Mouse (Mus musculus) B cell, adult 2 months (primary cell): ENCODE results near the gene Syne1.

Experiments
- DNase-seq, 2 experiments: peaks; one replicate each; pipeline ENCODE4 v3.0.0; 2022

Gene Syne1

DNA sequence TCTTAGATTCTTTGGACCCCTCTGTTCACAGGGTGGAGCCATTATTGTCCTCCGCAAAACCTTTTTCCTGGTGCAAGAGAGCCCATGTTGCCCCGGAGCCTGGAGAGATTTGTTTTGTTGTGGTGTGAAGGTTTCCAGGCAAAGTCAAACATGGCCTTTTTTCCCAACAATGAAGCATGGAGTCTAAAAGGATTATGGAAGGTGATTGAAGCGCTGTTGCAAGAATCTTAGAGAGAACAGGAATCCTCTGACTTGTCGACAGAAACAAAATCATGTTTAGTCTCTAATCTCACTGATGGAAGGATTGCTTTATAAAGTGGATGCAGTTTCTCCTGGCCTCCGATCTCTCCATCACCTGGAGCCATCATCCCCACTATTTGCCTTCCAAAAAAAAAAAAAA lies at the start of gene Syne1:
Syne1 (minus strand) TSS at position 101 of the 400 bp plus-strand sequence.
- DNase-seq = no peak

DNA sequence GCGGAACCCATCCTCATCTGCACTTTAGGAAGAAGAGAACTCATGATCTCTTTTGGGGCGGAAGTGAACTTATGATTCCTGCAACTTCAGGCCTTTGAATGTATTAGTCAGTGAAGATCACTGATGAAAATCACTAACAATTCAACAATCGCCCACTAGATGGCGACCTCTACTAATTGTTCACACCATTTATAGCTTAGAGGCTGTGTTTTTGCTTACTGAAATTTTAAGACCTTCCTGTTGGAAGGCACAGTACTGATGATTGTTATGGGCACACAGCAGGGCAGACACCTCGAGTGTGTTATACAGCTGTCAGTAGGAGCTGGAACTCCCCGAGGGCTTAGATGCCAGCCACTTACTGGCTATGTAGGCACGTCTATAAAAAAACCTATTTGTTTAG lies 48.8 kb upstream of the Syne1 start:
- DNase-seq = peak; percentile 72 to 73

DNA sequence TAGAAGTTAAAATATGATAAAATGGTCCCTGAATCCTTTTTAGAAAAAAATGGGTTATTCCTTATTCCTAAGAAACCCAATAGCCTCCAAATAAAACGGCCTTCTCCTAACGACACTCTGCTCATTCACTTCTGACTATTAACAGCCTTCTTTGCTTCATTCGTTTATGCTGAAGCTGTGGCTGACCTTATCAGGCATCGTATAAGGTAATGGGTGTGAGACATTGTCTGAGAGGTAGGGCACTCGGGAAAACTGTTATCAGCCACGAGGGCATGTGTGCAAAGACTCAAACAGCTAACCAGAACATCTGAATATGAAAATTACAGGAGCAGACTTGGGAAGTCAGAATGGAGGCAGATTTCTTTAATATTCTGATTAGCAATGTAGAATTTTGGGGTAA lies 45.3 kb upstream of the Syne1 start:
- no peak for DNase-seq

DNA sequence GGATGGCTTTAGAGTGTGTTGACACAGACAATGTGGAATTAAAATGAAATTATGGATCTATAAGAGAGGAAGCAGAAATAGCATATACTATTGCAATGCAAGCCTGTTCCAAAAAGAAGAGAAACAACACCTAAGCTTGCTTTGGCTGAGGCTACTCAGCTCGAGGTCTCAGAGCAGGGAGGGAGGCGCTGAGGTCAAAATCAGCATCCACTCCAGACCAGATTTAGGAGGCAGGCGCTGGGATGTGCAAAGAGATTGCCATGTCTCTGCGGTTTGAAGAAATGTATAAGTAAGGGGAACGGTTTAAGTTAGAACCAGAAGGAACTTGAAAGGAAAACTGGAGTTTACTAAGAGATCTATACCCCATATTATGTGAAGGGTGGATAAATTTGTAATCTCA lies 43.2 kb upstream of the Syne1 start:
- DNase-seq = no peak

DNA sequence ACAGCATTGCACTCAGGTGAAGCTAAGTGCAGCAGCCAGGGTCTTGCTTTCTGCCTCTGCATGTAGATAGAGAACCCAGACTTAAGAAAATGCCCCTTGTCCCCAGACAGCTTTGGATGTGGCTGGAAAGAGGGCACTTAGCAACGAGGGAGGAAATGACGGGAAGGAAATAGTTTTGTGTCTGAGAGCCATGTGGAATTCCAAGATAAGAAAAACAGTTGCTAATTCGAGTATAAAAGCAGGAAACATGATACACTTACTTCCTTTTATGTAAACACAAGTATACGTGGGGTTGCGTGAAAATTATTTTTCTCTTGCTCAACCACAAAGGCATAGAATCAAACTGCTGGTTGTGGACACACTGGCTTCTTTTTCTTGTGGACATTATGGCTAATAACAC lies 42.2 kb upstream of the Syne1 start, which contains the start of gene Myct1:
Myct1 (plus strand) TSS at position 312 of the 400 bp plus-strand sequence.
- no peak for DNase-seq

DNA sequence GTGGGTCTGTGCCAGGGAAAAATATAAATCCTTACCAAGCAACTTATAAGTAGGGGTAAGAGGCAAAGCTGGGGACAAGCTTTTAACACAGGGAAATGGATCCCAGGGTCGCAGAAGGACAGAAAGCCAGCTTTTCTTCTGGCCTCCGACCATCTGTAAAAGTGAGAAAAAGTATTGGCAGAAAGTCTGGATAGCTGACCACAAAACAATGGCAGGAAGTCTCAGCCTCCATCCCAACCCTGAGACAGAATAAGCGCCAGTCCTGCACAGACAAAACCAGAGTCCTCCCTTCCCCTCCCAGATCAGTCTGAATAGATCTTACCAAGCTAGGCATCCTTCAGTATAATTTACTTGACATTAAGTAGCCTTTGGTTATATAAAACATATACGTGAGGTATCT lies 40.7 kb upstream of the Syne1 start:
- DNase-seq = no peak

DNA sequence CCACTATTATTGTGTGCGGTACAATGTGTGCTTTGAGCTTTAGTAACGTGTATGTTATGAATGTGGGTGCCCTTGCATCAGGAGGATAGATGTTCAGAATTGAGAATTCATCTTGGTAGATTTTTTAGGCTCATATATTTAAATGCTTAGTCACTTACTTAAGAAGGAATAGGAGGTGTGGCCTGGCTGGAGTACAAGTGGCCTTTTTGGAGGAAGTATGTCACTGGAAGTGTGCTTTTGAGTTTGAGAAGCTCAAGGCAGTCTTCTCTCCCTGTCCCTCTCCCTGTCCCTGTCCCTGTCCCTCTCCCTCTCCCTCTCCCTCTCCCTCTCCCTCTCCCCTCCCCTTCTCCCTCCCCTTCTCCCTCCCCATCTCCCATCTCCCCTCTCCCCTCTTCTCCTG lies 39.8 kb upstream of the Syne1 start:
- DNase-seq = no peak

DNA sequence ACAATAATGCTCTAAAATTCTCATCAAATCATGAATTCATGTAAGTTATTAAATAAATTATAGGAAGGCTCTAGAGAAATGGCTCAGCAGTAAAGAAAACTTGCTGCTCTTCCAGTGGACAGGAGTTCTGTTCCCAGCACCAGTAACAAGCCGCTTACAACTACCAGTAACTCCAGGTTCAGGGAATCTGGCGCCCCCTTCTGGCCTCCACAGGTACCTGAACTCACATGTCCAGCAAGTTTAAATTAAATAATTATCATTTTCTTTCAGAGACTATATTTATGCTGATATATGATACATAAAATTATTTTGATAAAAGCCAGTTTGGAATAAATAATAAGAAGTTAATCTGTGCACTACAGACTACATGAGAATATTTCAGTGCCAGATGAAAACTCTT lies 22.0 kb upstream of the Syne1 start:
- peak; percentile 28 to 34 for DNase-seq

DNA sequence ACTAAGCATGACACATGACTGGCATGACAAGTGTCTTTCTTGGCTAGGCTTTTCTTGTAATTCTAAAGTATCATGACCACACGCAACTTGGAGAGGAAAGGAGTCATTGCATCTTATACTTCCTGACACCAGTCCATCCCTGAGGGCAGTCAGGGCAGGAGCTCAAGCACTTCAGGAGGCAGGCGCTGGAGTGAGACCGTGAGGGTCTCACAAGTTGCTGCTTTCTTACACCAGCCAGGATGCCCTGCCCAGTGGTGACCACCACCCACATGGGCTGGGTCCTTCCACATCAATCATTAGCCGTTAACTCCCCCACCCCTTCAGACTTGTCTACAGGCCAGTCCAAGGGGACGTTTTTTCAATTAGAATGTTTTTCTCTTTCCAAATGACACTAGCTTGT lies 20.1 kb upstream of the Syne1 start:
- no peak for DNase-seq

DNA sequence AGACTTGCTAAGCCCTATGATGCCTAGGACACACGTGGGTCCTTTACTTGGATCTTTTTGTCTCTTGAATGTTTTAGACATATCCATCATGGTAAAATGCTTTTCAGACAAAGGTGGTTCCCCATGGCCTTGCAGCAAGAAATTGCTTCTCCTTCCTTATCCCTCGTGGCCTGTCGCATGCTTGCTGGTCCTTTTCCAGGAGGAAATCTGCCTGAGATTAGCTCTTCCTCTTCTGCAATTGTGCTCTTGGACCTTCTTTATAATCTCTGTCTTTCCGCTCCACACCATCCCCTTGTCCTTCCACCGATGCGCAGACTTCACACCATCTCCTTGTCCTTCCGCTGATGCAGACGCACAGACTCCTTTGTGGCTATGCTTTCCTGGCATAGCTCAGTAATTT lies 18.8 kb upstream of the Syne1 start:
- no peak for DNase-seq

DNA sequence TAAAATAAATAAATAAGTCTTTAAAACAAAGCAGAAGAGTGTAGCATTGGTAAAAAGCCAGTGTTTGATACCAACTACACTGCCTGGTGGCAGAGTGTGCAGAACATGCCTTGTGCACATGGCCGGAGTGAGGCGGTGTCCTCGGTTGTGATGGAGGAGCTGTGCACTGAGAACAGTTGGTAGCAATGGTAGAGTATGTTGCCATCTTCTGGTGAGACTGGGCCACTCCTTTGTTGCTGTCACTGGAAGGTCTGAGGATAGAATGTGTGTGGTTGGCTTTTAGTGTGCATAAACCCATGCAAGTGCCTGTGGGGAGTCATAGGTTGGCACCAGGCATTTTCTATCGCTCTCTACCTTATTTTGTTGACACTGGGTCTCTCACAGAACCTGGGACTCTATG lies 17.7 kb upstream of the Syne1 start:
- no peak for DNase-seq

DNA sequence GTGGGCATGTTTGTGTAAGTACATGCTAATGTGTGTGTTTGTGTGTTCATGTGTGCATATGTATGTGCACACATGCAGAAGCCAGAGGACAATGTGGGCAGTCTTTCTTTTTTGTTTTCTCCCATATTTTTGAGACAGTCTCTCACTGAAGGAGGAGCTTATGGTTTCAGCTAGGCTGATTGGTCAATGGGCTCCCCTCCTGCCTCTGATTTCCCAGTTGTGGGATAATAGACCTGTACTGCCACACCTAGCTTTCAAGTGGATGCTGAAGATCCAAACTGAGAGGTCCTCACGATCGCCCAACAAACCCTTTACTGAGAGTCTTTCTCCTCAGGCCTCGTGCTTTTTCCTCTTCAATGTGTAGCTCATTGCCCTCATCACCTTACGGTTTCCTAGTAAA lies 10.4 kb upstream of the Syne1 start:
- no peak for DNase-seq

DNA sequence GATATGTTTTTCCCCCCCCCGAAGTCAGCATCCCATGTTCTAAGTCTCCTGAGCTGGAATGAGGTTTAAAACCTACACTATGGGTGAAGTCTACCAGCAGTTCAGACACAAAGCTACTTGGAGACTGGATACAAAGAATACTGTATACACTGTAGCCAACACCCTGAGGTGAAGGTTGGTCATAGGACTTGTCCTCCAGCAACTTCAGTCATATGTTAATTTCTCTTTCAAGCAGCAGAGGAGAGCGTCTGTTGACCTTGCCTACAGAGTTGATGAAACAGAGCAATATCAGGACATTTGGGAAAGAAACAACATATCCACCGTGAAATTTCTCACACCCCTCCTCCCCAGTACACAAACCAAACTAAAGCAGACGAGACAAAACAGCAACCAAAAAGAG lies 9.2 kb upstream of the Syne1 start:
- DNase-seq = no peak

DNA sequence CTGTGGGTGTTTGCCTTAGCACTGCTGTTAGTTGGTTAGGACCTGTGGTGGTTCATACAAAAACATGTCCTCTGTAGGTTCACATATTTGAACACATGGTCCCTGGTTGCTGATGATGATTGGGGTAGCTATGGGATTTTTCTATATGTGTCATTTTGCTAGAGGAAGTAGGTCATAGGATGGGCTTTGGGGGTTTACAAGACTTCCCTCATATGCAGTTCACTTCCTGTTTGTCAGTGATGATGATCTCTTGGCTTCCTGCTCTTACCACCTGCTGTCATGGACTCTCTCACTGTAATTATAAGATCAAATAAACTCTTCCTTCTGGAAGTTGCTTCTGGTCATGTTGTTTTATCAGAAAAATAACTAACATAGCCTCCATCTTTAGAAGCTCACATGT lies 7.5 kb upstream of the Syne1 start:
- DNase-seq = peak in 1 of 2 experiments; percentile 5

DNA sequence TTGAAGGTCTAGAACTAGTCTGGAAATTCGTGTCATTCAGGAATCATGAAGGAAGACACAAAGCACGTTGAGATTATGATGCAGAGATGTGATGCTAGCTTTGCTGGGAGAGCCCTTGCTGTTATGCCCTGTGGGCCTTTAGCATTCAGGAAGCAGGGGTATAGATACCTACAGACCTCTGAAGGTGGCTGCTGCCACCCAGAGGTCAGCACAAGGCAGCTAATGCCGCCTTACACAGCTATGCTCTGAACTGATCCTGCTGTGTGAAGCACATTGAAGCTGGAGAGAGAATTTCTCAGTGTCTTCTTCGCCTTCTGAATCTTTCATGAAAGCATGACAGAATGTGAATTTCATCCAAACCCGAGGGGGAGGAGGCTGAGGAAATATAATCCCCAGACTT lies 3.7 kb upstream of the Syne1 start:
- peak; percentile 35 to 37 for DNase-seq

DNA sequence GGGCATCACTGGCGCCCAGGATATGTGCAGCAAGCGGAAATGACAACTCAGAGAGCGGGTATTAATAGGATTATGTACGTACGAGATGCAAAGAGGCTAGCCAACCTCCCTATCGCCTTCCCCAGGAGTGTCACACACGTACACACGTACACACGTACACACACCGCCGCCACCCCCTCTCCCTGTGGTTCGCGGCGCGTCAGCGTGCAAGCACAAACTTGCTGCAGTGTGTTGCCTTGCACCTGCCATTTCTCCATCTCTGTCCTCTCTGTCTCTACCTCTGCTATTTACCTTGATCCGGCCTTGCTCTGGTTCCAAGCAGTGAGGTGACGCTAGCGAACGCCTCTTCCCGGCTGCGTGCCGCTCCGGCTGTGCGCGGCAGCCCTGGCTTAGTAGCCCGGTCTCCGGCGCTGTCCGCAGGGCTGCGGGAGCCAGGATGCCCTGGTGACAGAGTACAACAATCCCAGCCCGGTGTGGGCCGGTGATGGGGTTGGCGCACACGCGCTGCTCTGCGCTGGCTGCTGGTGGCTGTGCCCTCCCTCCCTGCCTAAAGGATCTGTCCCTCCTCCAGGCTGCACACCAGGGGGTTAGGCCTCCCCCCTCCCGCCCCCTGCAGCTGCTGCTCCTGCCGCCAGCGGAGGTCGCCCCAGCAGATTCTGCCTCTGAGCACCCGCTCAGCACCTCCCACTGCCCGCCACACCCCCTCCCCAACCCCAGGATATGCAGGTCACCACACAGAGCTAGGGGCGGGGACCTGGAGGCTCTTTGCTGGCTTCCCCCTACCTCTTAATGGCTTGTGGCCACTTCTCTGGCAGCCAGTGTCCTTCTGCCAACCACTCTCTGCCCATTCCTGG lies 887 bp downstream of the Syne1 start:
- peak; percentile 53 to 56 for DNase-seq

DNA sequence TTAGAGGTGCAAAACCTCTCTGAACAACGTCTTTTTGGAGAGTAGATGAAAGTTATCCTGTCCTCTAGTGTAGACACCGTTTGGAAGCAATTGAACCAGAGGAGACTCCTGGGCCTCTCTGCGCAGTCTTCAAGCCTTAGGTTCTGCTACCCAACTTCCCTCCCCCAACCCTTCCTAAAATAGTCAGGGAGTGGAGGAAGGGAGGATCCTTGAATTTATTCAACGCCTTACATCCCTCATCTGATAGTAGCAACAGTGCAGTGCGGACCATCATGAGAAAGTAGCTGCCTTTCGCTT lies 1.5 kb downstream of the Syne1 start:
- peak; percentile 5 to 9 for DNase-seq

DNA sequence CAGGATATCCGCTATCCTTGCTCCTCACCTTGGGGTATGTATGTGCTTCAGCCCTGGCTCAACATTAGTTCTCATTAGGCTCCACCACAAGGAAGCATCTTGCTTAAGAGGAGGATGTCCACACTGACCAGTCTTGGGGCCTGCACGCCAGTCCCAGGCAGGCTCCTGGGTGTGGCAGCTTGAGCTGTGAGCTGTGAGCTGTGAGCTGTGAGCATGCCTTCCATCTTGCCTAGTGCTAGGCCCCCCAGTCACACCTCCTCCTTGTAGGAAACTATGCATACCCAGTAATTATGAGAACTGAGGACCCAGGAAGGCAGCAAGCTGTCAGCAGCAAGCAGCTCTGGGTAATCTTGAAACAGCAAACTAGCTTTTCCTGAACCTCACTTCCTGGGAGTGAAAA lies 2.6 kb downstream of the Syne1 start:
- no peak for DNase-seq

DNA sequence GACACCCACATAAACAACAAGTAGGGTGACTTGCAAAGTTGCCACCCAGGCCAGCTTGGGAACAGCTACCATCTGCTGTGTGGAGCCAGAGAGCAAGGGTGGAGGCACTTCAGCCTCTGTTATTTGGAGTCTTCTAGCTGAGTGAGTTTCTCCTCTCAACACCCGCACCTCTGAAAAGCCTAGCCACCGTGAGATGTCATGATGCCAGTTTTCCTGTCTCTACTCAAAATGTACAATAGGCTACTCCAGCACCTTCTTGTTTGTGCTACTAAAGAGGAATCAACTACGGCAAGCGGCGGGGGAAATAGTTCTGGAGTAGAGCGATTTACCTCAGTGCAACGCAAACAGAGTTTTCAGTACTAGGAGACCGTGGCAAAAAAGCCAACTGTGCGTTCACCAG lies 3.5 kb downstream of the Syne1 start:
- DNase-seq = no peak

DNA sequence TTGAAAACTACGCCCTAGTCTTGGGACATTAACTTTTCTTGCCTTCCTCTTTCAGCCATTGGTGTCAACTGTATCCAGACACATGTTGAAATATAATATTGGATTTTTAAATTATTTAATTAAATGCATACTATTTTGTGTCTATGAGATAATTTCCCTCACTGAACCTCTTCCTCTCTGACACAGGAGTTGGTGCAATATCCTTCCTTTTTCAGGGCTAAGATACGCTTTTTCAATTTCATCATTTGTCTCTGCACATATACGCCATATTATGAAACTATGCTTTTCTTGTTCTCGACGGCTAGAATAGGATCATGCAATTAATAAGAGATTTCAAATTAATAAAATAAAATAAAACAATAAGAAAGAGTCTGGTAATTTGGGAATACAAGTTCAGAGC lies 4.9 kb downstream of the Syne1 start:
- DNase-seq = no peak

DNA sequence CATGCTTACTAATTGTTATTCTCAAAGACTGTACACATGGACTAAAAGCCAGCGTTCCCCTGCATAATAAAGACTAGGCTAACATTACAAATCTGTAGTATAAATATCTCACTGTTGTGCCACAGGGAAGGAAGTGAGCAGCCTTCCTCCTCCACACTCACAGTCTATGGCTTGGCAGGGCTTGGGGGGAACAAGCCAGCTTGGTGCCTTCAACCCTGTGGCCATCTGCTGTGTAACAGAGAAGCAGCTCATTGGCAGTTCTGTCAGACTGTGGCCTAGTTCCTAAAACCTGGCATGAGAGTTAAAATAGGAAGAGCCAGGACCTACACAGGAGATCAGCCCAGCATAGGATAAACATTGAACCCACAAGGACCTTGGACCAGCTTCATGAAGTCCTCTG lies 23.0 kb downstream of the Syne1 start:
- peak; percentile 3 to 8 for DNase-seq

DNA sequence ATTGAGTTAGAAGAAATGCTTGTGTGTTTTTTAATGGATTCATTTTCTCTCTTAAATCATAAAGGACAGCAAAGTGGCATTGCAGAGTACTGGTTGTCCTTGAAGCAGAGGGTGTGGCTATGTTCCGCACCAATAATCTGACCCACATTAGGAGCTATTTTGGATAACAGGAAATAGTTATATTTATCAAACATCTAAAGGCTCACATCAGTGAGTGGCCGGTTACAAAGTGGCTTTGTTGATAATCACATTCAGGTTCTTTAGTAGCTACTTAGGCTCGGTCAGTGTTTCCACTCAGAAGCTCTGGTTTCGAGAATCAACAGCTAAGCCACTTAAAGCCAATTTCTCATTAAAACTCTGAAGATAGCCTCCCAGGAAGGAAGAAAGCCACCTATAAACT lies 23.6 kb downstream of the Syne1 start:
- peak; percentile 7 to 20 for DNase-seq

DNA sequence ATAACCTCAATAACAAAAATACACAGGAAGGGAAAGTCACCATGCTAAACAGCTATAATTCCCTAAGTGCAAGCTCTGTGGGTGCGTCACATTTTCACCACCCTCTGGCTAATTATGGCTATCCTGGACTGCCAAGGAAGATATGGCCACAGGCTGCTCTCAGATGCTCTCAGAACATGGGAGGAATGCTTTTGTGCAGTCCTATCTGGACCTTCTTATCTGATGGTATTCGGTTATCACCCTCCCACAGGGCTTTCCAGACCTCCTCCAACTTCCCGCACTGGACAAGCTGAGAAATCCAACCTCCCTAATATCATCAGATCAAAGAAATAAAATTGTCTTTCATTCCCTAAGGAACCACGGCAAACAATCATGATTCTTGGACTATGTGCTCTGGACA lies 28.4 kb downstream of the Syne1 start:
- DNase-seq = no peak

DNA sequence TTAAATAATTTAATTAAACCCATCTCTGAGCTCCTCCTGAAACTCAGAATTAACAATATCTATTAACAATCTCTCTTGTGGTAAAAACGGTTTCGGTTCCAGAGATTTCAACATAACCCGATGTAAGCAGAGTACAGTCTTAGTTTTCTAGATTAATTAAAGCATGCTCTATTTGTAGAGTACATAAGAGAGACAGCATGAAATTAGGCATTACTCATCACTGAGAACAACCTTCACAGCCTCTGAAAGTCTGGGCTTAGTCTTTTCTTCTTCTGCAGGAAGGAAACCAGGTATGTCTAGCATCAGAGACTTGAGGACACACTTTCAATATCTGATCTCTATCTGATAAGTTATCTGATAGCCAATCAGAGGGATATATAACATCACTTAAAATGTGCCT lies 29.0 kb downstream of the Syne1 start:
- DNase-seq = no peak

DNA sequence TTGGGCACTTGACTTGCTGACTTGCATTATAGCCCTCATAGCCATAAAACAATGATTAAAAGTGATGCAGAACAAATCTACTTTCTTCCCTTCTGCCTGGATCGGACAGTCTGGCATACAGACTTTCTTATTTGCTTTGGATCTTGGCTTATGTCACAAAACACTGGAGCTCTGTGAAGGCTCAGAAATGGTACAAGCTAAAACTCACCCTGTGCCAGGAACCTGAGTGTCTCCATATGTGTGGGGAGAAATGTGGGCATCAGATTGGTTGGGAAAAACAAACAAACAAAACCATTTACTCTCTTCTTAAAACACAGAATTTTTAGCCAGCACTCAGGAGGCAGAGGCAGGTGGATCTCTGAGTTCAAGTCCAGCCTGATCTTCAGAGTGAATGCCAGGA lies 30.6 kb downstream of the Syne1 start:
- DNase-seq = no peak
